Mouse (Mus musculus) right cerebral cortex, postnatal 10 days (tissue): ENCODE measurements around the gene Vwa7.
A peak's percentile ranks its signal among the peaks of the same experiment; 100 is the strongest.

Experiments
- DNase-seq, 2 experiments: peaks; one replicate each; pipeline ENCODE4 v3.0.0; 2021; ENCODE audit warnings: low spot score in 2 of 2

Vwa7 gene

GRCm38 (mm10) chr17:35045807-35046680 is 29.7 kb downstream of the Vwa7 start:
- no peak for DNase-seq

- peak; percentile 97 to 98 for DNase-seq
Observed at GRCm38 (mm10) chr17:35046681-35047455, 30.5 kb downstream of the Vwa7 start, which contains the start of gene Msh5. Gene Msh5, minus strand, starts transcription at chr17:35046745.

GRCm38 (mm10) chr17:35047688-35048087 is 31.3 kb downstream of the Vwa7 start:
- no peak for DNase-seq

GRCm38 (mm10) chr17:35048149-35048931 is 32.0 kb downstream of the Vwa7 start:
- no peak for DNase-seq

GRCm38 (mm10) chr17:35048932-35049440 is 32.6 kb downstream of the Vwa7 start:
- no peak for DNase-seq

- DNase-seq, result no peak
Observed at GRCm38 (mm10) chr17:35049561-35050016, 33.2 kb downstream of the Vwa7 start, which contains the start of gene Clic1. Gene Clic1, plus strand, starts transcription at chr17:35049966.

GRCm38 (mm10) chr17:35050126-35050750 is 33.9 kb downstream of the Vwa7 start:
- DNase-seq, result peak; percentile 54 to 59

GRCm38 (mm10) chr17:35051156-35052086 is 35.0 kb downstream of the Vwa7 start:
- peak; percentile 57 to 72 for DNase-seq

- no peak for DNase-seq
Observed at GRCm38 (mm10) chr17:35052271-35052798, 36.0 kb downstream of the Vwa7 start.

- DNase-seq, result no peak
Observed at GRCm38 (mm10) chr17:35055691-35056495, 39.5 kb downstream of the Vwa7 start.

- no peak for DNase-seq
Observed at GRCm38 (mm10) chr17:35057090-35057489, 40.7 kb downstream of the Vwa7 start.

- DNase-seq, result no peak
Observed at GRCm38 (mm10) chr17:35058316-35058715, 41.9 kb downstream of the Vwa7 start.

GRCm38 (mm10) chr17:35058911-35059892 is 42.8 kb downstream of the Vwa7 start, which contains the start of gene Ddah2:
Gene Ddah2, plus strand, starts transcription at chr17:35059035.
- peak; percentile 89 for DNase-seq

- no peak for DNase-seq
Observed at GRCm38 (mm10) chr17:35060071-35060470, 43.7 kb downstream of the Vwa7 start.

GRCm38 (mm10) chr17:35060737-35061297 is 44.4 kb downstream of the Vwa7 start:
- no peak for DNase-seq

- DNase-seq, result no peak
Observed at GRCm38 (mm10) chr17:35061299-35061698, 44.9 kb downstream of the Vwa7 start.

- DNase-seq, result no peak
Observed at GRCm38 (mm10) chr17:35063466-35063865, 47.1 kb downstream of the Vwa7 start.
